Mouse (Mus musculus) myocyte (in vitro differentiated cells): ENCODE results near the gene Ttc17. TPM values are rescaled to one million over a fixed set of nuclear protein-coding genes. Genes with fewer than 3 reads are reported as not detected.

Experiments used
- H3K27me3 ChIP-seq: one replicate; pipeline ENCODE4 v1.6.1; 2011; ENCODE audit not compliant: control insufficient read depth, insufficient read depth, insufficient read length
- H3K36me3 ChIP-seq: one replicate; pipeline ENCODE4 v1.6.1; 2011; ENCODE audit not compliant: control insufficient read depth, insufficient read depth
- H3K4me2 ChIP-seq: one replicate; pipeline ENCODE4 v1.6.1; 2011; ENCODE audit warnings: low read depth, control low read depth
- H3K4me3 ChIP-seq: one replicate; pipeline ENCODE4 v1.5.1; 2011; ENCODE audit warnings: mild to moderate bottlenecking, control low read depth, moderate library complexity
- H3K79me2 ChIP-seq: one replicate; pipeline ENCODE4 v1.6.1; 2011; ENCODE audit not compliant: control insufficient read depth, insufficient read depth
- H3ac ChIP-seq: one replicate; pipeline ENCODE4 v1.6.1; 2011; ENCODE audit not compliant: control insufficient read depth, insufficient read length
- CEBPB ChIP-seq: IDR thresholded peaks from 2 replicates; pipeline ENCODE4 v1.6.1; 2011; ENCODE audit warnings: mild to moderate bottlenecking, moderate library complexity; ENCODE audit not compliant: poor library complexity, insufficient read depth, severe bottlenecking
- E2F4 ChIP-seq: IDR thresholded peaks from one replicate; pipeline ENCODE4 v1.6.1; 2011; ENCODE audit warnings: mild to moderate bottlenecking, control low read depth, moderate library complexity; ENCODE audit not compliant: insufficient read depth
- MAX ChIP-seq: IDR thresholded peaks from one replicate; pipeline ENCODE4 v1.6.1; 2011; ENCODE audit warnings: low read depth, mild to moderate bottlenecking, control low read depth
- MYOD1 ChIP-seq, 3 experiments: IDR thresholded peaks; one replicate each; pipeline ENCODE4 v1.6.1; 2011; ENCODE audit warnings: control low read depth in 2 of 3, low read depth in 2 of 3, mild to moderate bottlenecking in 2 of 3, moderate library complexity in 1 of 3; ENCODE audit not compliant: insufficient read length in 2 of 3, control insufficient read depth in 1 of 3
- MYOG ChIP-seq, 3 experiments: IDR thresholded peaks; one replicate each; pipeline ENCODE4 v1.6.1; 2011; ENCODE audit warnings: control low read depth in 2 of 3, low read depth in 2 of 3, mild to moderate bottlenecking in 2 of 3; ENCODE audit not compliant: insufficient read length in 2 of 3, control insufficient read depth in 1 of 3, insufficient read depth in 1 of 3
- POLR2A ChIP-seq: IDR thresholded peaks from one replicate; pipeline ENCODE4 v1.6.1; 2011; ENCODE audit warnings: low read depth, mild to moderate bottlenecking, control low read depth, moderate library complexity; ENCODE audit not compliant: insufficient read length
- POLR2AphosphoS2 ChIP-seq: IDR thresholded peaks from one replicate; pipeline ENCODE4 v1.6.1; 2011; ENCODE audit warnings: low read depth, control low read depth; ENCODE audit not compliant: insufficient read length
- REST ChIP-seq: IDR thresholded peaks from one replicate; pipeline ENCODE4 v1.6.1; 2011; ENCODE audit warnings: mild to moderate bottlenecking, control low read depth, moderate library complexity; ENCODE audit not compliant: insufficient read depth, insufficient read length
- SRF ChIP-seq: IDR thresholded peaks from one replicate; pipeline ENCODE4 v1.6.1; 2011; ENCODE audit warnings: low read depth; ENCODE audit not compliant: control insufficient read depth, insufficient read length
- TCF12 ChIP-seq: IDR thresholded peaks from one replicate; pipeline ENCODE4 v1.6.1; 2011; ENCODE audit warnings: mild to moderate bottlenecking, control low read depth; ENCODE audit not compliant: poor library complexity, insufficient read depth, severe bottlenecking
- TCF3 ChIP-seq: IDR thresholded peaks from one replicate; pipeline ENCODE4 v1.6.1; 2011; ENCODE audit warnings: low read depth, control low read depth; ENCODE audit not compliant: insufficient read length
- USF1 ChIP-seq: IDR thresholded peaks from one replicate; pipeline ENCODE4 v1.6.1; 2011; ENCODE audit warnings: low read depth, mild to moderate bottlenecking, control low read depth, moderate library complexity
- polyA plus RNA-seq: library from polyadenylated mRNA; unstranded; fragments of >200 nt; fragmentation: generic; extraction: Trizol; gene quantifications from one replicate; pipeline ENCODE4 v1.2.1, GENCODE M21; 2012; ENCODE audit warnings: missing spikeins

Ttc17 gene
- polyA plus RNA-seq, 1 experiment, result 13.5 TPM

DNA sequence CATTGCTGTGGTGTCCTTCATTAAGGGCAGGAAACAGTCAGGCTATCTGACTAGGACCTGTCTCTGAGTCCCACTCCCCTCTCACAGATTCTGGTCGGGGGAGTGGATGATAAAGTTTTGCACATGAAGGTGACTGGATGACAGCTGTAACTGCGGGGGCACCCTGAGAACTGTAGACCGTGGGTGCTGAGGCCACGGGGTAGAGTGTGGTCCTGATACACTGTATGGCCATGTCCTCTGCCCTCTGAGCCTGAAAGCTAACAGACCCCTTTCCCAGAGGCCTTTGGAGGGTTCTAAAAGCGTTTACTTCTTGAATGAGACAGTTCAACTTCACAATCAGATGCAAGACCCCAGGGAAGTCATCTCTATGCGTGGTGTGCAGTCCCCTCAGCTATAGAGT lies 116.8 kb downstream of the Ttc17 start:
- TF ChIP-seq MYOD1 (IDR thresholded peaks at IDR 0.05; ENCODE audit: control insufficient read depth in 1 of 3, insufficient read length in 2 of 3, low read depth in 2 of 3) (no peak), REST (no peak), POLR2AphosphoS2 (no peak)
- H3K4me2 ChIP-seq, result no peak overlapping the region

DNA sequence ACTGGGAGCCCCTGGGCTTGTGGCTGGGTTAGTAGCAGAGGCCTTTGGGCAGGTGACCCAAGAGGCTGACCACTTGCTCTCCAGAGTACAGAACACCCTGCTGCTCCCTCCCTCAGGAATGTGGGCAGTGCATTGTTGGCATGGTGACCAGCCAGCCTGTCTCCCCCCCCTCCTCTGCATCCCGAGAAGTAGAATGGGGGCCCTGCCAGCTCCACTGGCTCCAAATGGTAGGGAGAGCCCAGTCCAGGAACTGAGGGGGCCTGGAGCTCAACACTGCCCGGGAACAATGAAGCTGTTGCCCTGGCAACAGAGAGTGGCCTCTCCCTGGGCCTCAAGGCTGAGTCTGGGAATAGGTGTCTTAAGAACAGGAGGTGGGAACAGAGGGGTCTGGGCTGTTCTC lies 117.3 kb downstream of the Ttc17 start:
- no peak overlapping the region for H3K4me3 ChIP-seq
- no peaks in the 10 kb centered on the region for H3K27me3 ChIP-seq
- no peaks in the 10 kb centered on the region for H3K36me3 ChIP-seq
- no peaks in the 10 kb centered on the region for H3K79me2 ChIP-seq
- no peak overlapping the region for H3K4me2 ChIP-seq
- TF ChIP-seq CEBPB, result no peak
- no peak for TF ChIP-seq MAX
- no peak for TF ChIP-seq SRF
- TF ChIP-seq USF1, result no peak
- TF ChIP-seq TCF3, result no peak
- H3ac ChIP-seq, result no peak overlapping the region

More for the DNA sequence above, 116.8 kb downstream of the Ttc17 start:
- Histone ChIP-seq H3ac (no peak overlapping the region), H3K4me3 (no peak overlapping the region), H3K36me3 (no peaks in the 10 kb centered on the region), H3K27me3 (peaks cover 4% of the 10 kb centered on the region), H3K79me2 (no peaks in the 10 kb centered on the region)

DNA sequence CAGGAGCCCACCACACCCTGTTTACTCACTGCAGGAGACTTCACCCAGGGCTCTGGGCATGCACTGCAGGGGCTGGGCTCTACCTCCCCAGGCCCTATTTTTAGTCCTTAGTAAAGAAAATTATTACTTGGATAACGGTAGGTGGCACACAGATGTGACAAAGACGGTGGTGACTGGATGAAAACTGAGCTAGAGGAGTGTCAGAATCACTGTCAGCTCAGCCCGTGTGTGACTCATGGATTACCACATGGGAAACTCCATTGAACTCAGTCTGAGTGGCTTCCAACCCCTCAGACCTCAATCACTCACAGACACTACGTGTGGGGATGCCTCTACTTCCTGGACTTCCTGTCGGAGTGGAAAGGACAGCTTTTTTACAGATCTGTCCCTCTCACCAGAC lies 118.4 kb downstream of the Ttc17 start:
- Histone ChIP-seq H3K4me2 (peak overlapping the region; percentile 62), H3ac (no peak overlapping the region), H3K79me2 (no peaks in the 10 kb centered on the region), H3K36me3 (no peaks in the 10 kb centered on the region), H3K27me3 (no peaks in the 10 kb centered on the region), H3K4me3 (no peak overlapping the region)
- no peak for TF ChIP-seq MYOD1 (IDR thresholded peaks at IDR 0.05; ENCODE audit: control insufficient read depth in 1 of 3, insufficient read length in 2 of 3, low read depth in 2 of 3)
- no peak for TF ChIP-seq MYOG (IDR thresholded peaks at IDR 0.05; ENCODE audit: control insufficient read depth in 1 of 3, insufficient read depth in 1 of 3, insufficient read length in 2 of 3, low read depth in 2 of 3)
- no peak for TF ChIP-seq REST
- TF ChIP-seq SRF, result no peak
- TF ChIP-seq E2F4, result no peak

DNA sequence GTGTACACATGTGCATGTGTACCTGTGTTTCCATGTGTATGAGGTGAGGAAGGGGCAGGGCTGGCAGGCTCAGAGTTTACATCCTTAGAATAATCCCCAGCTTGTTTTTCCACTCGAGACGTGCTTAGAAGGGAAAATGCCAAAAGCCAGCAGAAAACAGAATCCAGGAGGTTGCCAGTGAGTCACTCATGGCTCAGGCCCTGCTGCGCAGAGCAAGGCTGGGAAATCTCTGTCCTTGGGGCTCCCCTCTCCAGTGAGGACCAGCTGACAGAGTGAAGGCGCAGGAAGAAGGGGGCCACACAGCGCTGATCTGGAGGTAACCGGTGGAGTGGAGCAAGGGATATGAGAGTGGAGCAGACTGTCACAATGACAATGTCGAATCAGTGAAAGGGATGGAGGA lies 119.1 kb downstream of the Ttc17 start:
- TF ChIP-seq SRF (no peak), POLR2A (no peak), MAX (no peak), CEBPB (no peak), MYOD1 (IDR thresholded peaks at IDR 0.05; ENCODE audit: control insufficient read depth in 1 of 3, insufficient read length in 2 of 3, low read depth in 2 of 3) (no peak), POLR2AphosphoS2 (no peak), TCF3 (no peak), USF1 (no peak), MYOG (IDR thresholded peaks at IDR 0.05; ENCODE audit: control insufficient read depth in 1 of 3, insufficient read depth in 1 of 3, insufficient read length in 2 of 3, low read depth in 2 of 3) (no peak), TCF12 (no peak), E2F4 (no peak), REST (no peak)
- Histone ChIP-seq H3K4me2 (peak overlapping the region; percentile 62), H3ac (no peak overlapping the region), H3K79me2 (no peaks in the 10 kb centered on the region), H3K27me3 (no peaks in the 10 kb centered on the region), H3K4me3 (no peak overlapping the region), H3K36me3 (no peaks in the 10 kb centered on the region)

DNA sequence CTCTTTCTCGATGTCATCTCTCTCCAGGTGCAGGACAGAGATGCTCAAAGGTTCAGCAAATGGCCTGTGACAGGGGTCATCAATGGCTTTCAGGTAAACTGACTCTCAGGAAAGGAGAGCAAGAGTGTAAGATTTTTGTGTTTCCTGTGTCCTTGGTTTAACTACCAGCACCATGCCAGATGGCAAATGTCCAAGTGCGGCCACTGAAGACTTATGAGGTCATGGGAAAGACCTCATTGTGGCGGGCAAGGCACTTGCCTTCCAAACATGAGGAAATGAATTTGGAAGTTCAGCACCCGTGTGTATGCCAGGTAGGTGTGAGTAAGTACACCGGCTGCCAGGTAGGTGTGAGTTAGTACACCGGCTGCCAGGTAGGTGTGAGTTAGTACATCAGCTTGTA lies 123.0 kb downstream of the Ttc17 start:
- H3K27me3 ChIP-seq, result peaks cover 5% of the 10 kb centered on the region
- no peak overlapping the region for H3K4me2 ChIP-seq
- no peaks in the 10 kb centered on the region for H3K36me3 ChIP-seq
- no peak for TF ChIP-seq REST
- no peak overlapping the region for H3K4me3 ChIP-seq
- H3ac ChIP-seq, result no peak overlapping the region
- no peaks in the 10 kb centered on the region for H3K79me2 ChIP-seq

DNA sequence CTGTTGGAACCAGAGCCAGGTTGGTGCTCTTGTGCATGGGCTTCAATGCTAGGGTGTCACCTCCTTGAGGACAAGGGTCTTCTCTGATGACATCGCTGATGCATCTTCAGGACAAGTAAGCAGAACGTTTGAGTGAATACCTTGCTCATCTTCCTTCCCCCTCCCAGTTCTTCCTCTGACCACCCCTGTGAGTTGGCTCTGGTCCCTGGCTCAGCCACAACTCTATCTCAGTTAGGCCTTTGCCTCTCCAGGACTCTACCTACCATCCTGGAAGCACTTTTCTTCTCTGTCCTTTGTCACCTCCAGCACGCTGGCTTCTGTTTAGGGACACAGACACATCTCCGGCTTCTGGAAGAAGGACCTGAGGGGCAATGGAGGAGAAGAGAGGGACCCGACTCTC lies 126.9 kb downstream of the Ttc17 start:
- H3ac ChIP-seq, result no peak overlapping the region
- H3K36me3 ChIP-seq, result no peaks in the 10 kb centered on the region
- no peak overlapping the region for H3K4me3 ChIP-seq
- TF ChIP-seq MYOG (IDR thresholded peaks at IDR 0.05; ENCODE audit: control insufficient read depth in 1 of 3, insufficient read depth in 1 of 3, insufficient read length in 2 of 3, low read depth in 2 of 3) (no peak), POLR2AphosphoS2 (no peak), CEBPB (no peak), MAX (no peak)
- no peaks in the 10 kb centered on the region for H3K79me2 ChIP-seq
- no peak overlapping the region for H3K4me2 ChIP-seq
- peaks cover 5% of the 10 kb centered on the region for H3K27me3 ChIP-seq
